Mouse (Mus musculus) forebrain, embryonic 11.5 days (tissue): Measurements from ENCODE around the gene Atp6v1b1. TPM values are rescaled to one million over a fixed set of nuclear protein-coding genes. Genes with fewer than 3 reads are reported as not detected.

Experiments
- ATAC-seq: fragments of 200-750 bp; cut with Nextera tagmentation; replicated peaks from 2 replicates; pipeline ENCODE4 v1.8.0; 2017; ENCODE audit warnings: moderate TSS enrichment; ENCODE audit not compliant: low FRiP score
- DNase-seq: peaks from one replicate; pipeline ENCODE4 v3.0.0-alpha.2; 2017; ENCODE audit warnings: low spot score
- H3K27ac ChIP-seq: fragments of 300-500 bp; sonication (generic); 2 replicates; pipeline ENCODE4 v1.5.1; 2014; ENCODE audit warnings: low read depth, low read length
- H3K27me3 ChIP-seq: fragments of 300-500 bp; sonication (generic); 2 replicates; pipeline ENCODE4 v1.6.1; 2014; ENCODE audit warnings: mild to moderate bottlenecking, low read length, mixed read lengths; ENCODE audit not compliant: control insufficient read depth, insufficient read depth
- H3K36me3 ChIP-seq: fragments of 300-500 bp; sonication (generic); 2 replicates; pipeline ENCODE4 v1.6.1; 2014; ENCODE audit warnings: mild to moderate bottlenecking, low read length, moderate library complexity, mixed read lengths; ENCODE audit not compliant: control insufficient read depth, insufficient read depth
- H3K4me1 ChIP-seq: fragments of 300-500 bp; sonication (generic); replicated peaks from 2 replicates; pipeline ENCODE4 v1.6.1; 2014; ENCODE audit warnings: low read length, mixed read lengths; ENCODE audit not compliant: control insufficient read depth, insufficient read depth
- H3K4me2 ChIP-seq: fragments of 300-500 bp; sonication (generic); 2 replicates; pipeline ENCODE4 v1.6.1; 2014; ENCODE audit warnings: low read depth, mild to moderate bottlenecking, low read length, moderate library complexity, mixed read lengths; ENCODE audit not compliant: severe bottlenecking
- H3K4me3 ChIP-seq: fragments of 300-500 bp; sonication (generic); 2 replicates; pipeline ENCODE4 v1.5.1; 2014; ENCODE audit warnings: low read depth, low read length
- H3K9ac ChIP-seq: fragments of 300-500 bp; sonication (generic); 2 replicates; pipeline ENCODE4 v1.6.1; 2014; ENCODE audit warnings: low read length
- H3K9me3 ChIP-seq: fragments of 300-500 bp; sonication (generic); 2 replicates; pipeline ENCODE4 v1.6.1; 2016; ENCODE audit warnings: low read length, mixed read lengths; ENCODE audit not compliant: control insufficient read depth
- WGBS: fragments of 180-500 bp; shearing (Covaris S2); extraction: QIAGEN DNeasy Blood & Tissue Kit; methylation state at CpG from one replicate; pipeline ENCODE4 v1.1.7; 2014; 5-methylcytosine and 5-hydroxymethylcytosine counted together
- polyA plus RNA-seq: library from polyadenylated mRNA; unstranded; fragments of >200 nt; fragmentation: Nextera tagmentation; extraction: Ambion mirVana; gene quantifications from 2 replicates; pipeline ENCODE4 v1.2.1, GENCODE M21; 2014

The Atp6v1b1 gene
- polyA plus RNA-seq, 1 experiment from 2014 or later = not detected

DNA sequence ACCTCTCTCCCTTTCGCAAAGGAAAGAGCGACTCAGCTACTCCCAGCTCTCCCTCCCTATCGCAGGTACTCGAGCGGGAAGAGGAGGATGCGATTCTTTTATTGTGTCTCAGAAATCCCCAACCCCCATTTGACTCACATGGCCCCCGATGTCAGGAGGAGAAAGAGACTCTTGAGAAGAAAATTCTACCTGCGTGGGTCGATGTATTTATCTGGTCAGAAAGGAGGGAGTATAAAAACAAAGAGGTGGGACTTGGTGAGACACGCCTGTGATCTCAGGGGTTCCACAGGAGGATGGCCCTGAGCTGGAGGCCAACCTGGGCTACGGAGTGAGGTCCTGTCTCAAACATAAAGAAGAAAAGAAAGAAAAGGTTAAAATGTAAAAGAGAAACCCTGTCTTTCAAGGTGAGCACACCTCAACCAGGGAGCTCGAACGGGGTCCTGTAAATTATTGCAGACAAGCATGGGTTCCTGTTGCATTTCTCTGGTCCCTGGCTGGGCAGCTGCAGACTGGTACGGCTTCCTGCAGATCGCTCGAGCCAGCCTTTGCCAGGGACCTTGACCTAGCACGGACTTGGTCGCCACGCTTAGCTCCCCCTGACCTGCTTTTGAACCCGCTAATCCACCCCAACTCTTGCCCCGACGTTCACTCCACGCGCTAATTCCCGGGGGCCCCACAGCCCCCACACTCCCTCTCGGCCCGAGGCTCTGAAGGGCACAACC lies 39.6 kb upstream of the Atp6v1b1 start:
- Histone ChIP-seq H3K36me3 (no peaks in the 10 kb centered on the region), H3K9ac (no peak overlapping the region), H3K4me3 (no peak overlapping the region), H3K4me1 (0 out of 2 replicates have a peak, but pooled peaks cover 3% of the 10 kb centered on the region), H3K27me3 (peaks cover 86% of the 10 kb centered on the region), H3K4me2 (no peak overlapping the region), H3K9me3 (no peaks in the 10 kb centered on the region), H3K27ac (no peak overlapping the region)
- WGBS = under 1% methylated on average over 27 of the region's 27 CpGs
- ATAC-seq (no peak), DNase-seq (peak; percentile 56)

- WGBS = 1% methylated on average over 10 of the region's 10 CpGs
Observed at GRCm38 (mm10) chr6:83703722-83704078, 39.1 kb upstream of the Atp6v1b1 start.

DNA sequence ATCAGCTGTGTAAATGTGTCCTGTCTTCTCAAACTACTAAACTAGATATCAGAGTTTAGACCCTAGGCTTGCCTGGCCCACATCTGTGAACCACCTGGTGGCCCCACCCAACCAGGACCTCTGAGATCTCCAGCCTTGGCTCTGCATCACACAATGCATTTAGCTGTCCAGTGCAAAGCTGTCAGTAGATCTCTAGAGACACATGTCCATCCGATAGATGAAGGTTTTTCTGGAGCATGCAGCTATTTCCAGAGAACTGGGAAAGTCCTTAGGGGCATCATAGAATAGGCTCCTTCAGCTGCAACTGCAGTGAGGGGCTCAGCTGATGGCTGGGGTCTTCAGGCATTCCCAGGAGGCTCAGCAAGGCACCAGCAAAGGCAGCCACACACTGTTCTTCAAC lies 38.5 kb upstream of the Atp6v1b1 start:
- Histone ChIP-seq H3K4me2 (no peak overlapping the region), H3K4me3 (no peak overlapping the region), H3K27me3 (peaks cover 86% of the 10 kb centered on the region), H3K27ac (no peak overlapping the region), H3K36me3 (no peaks in the 10 kb centered on the region), H3K9me3 (no peaks in the 10 kb centered on the region), H3K4me1 (0 out of 2 replicates have a peak, but pooled peaks cover 3% of the 10 kb centered on the region), H3K9ac (no peak overlapping the region)
- DNase-seq (no peak), ATAC-seq (no peak)
- WGBS = 6% methylated on average over 1 of the region's 1 CpGs

More at GRCm38 (mm10) chr6:83703722-83704078, 39.1 kb upstream of the Atp6v1b1 start:
- H3K36me3 ChIP-seq = no peaks in the 10 kb centered on the region
- DNase-seq = peak; percentile 62
- H3K4me2 ChIP-seq = no peak overlapping the region
- H3K4me1 ChIP-seq = 0 out of 2 replicates have a peak, but pooled peaks cover 3% of the 10 kb centered on the region
- no peak overlapping the region for H3K4me3 ChIP-seq
- no peak for ATAC-seq
- H3K27ac ChIP-seq = no peak overlapping the region
- H3K9me3 ChIP-seq = no peaks in the 10 kb centered on the region
- H3K9ac ChIP-seq = no peak overlapping the region
- peaks cover 87% of the 10 kb centered on the region for H3K27me3 ChIP-seq

DNA sequence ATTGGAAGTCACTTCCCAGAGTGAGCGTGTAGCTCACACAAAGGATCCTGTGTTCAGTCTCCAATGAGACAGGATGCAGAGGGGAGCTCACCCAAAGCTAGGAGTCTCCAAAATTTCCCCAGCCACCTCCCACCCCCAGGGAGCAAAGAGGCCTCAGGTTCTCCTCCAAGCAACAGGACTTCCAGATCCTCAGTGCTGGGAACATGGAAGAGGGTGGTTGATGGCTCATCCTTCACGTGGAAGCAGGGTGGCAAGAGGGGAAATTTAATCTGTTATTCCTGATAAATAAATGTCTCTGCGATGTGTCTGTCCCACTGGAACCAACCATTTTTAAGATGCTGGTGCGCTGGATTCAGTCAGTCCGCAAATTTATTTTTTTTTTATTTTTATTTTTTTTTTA lies 38.1 kb upstream of the Atp6v1b1 start:
- Histone ChIP-seq H3K4me2 (no peak overlapping the region), H3K4me1 (0 out of 2 replicates have a peak, but pooled peaks cover 3% of the 10 kb centered on the region), H3K36me3 (no peaks in the 10 kb centered on the region), H3K27ac (no peak overlapping the region), H3K9me3 (no peaks in the 10 kb centered on the region), H3K4me3 (no peak overlapping the region), H3K9ac (no peak overlapping the region), H3K27me3 (peaks cover 89% of the 10 kb centered on the region)
- WGBS = 19% methylated on average over 5 of the region's 5 CpGs
- ATAC-seq = no peak
- DNase-seq = no peak

GRCm38 (mm10) chr6:83707738-83708510 lies 34.9 kb upstream of the Atp6v1b1 start:
- Histone ChIP-seq H3K4me3 (no peak overlapping the region), H3K36me3 (no peaks in the 10 kb centered on the region), H3K9me3 (no peaks in the 10 kb centered on the region), H3K4me1 (peaks cover 8% of the 10 kb centered on the region; the same call in 1 of the 2 replicates), H3K27ac (no peak overlapping the region), H3K4me2 (no peak overlapping the region), H3K9ac (no peak overlapping the region), H3K27me3 (peaks cover 96% of the 10 kb centered on the region)
- DNase-seq = no peak
- no peak for ATAC-seq
- 4% methylated on average over 6 of the region's 6 CpGs for WGBS

DNA sequence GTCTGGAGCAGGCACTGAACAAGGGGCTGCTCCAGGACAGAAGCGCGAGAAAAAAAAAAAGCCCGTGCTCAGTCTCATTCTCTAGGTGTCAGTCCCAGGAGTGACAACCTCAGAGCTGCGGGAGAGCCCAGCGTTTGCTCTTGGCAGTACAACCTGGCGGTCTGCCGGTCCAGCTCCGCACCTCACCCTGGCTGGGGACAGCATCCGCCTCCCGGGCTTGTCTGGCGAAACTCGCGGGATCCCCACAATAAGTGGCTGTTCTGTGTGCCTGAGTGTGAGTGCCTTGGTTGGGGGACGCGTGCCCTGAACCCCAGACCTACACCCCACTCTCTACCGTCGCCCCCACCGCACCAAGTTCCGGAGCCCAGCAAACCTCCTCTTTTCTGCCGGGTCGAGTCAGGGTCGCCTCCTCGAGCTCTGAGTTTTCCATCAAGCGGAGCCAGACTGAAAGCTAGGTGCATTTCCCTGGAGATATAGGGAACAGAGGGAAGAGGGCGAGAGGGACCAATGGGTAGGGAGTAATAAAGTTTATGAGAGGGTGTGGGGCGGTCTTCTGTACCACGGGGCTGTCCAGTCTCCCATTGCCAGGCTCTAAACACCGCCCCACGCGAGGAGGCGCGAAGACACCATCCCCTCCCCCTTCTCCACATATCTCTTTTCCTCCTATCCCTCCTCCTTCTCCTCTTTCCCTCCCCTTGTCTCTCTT lies 32.3 kb upstream of the Atp6v1b1 start:
- H3K27ac ChIP-seq = no peak overlapping the region
- ATAC-seq = peak; percentile 63
- peak overlapping the region; percentile 40 for H3K4me3 ChIP-seq
- peaks cover 8% of the 10 kb centered on the region; the same call in 1 of the 2 replicates for H3K4me1 ChIP-seq
- WGBS = under 1% methylated on average over 32 of the region's 32 CpGs
- H3K9ac ChIP-seq = no peak overlapping the region
- peaks cover 97% of the 10 kb centered on the region for H3K27me3 ChIP-seq
- peak overlapping the region; percentile 71 for H3K4me2 ChIP-seq
- no peaks in the 10 kb centered on the region for H3K36me3 ChIP-seq
- peak; percentile 61 for DNase-seq
- H3K9me3 ChIP-seq = no peaks in the 10 kb centered on the region

GRCm38 (mm10) chr6:83711067-83711675 lies 31.6 kb upstream of the Atp6v1b1 start, which contains the start of gene Vax2:
Gene Vax2, plus strand, starts transcription at chr6:83711264.
- Histone ChIP-seq H3K9ac (peak within 1 kb of the TSS; percentile 23; the same call in 1 of the 2 replicates), H3K4me2 (peak within 1 kb of the TSS; percentile 71), H3K27me3 (peaks cover 94% of the 10 kb centered on the region), H3K4me3 (peak within 1 kb of the TSS; percentile 40), H3K27ac (no peak within 1 kb of the TSS), H3K36me3 (no peaks in the 10 kb centered on the region), H3K4me1 (peaks cover 8% of the 10 kb centered on the region; the same call in 1 of the 2 replicates), H3K9me3 (no peaks in the 10 kb centered on the region)
- ATAC-seq (peak; percentile 90), DNase-seq (peak; percentile 93)
- WGBS = 1% methylated on average over 45 of the region's 46 CpGs
